Mouse (Mus musculus): Measurements from ENCODE around the gene Lamp5. TPM values are rescaled to one million over a fixed set of nuclear protein-coding genes. Genes with fewer than 3 reads are reported as not detected.

Gene Lamp5
- polyA plus RNA-seq, 1 experiment from 2014 or later = not detected

DNA sequence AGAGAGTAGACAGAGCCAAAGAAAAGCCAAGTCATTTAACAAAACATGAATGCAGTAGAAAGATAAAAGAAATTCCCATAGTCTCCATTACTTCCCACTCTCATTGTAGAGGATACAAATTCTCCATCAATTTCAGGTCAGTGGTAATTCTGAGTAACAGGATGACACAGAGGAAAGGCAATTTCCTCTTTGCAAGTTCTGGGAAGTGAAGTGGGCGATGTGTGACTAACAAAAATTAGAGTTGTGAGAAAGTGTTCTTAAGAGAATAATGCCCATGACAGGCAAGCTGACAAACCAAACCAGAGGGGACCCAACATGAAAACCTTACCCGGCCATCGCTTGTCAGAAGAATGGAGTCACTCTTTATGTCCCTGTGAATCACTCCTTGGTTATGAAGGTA, 45.1 kb downstream of the Lamp5 start:
- H3K27ac ChIP-seq (replicated peaks) = no peak overlapping the region
- no peaks in the 10 kb centered on the region for H3K4me1 ChIP-seq
- ATAC-seq (ENCODE audit: extremely low read depth, insufficient number of reproducible peaks, low FRiP score, low TSS enrichment) = no peak
- H3K9me3 ChIP-seq = no peaks in the 10 kb centered on the region
- no peak overlapping the region for H3K4me3 ChIP-seq
- no peak overlapping the region for H3K4me2 ChIP-seq
- WGBS = 79% methylated on average over 3 of the region's 3 CpGs
- no peaks in the 10 kb centered on the region for H3K27me3 ChIP-seq (replicated peaks)
- H3K9ac ChIP-seq = no peak overlapping the region
- H3K36me3 ChIP-seq = no peaks in the 10 kb centered on the region

GRCm38 (mm10) chr2:136107597-136107996, 55.6 kb downstream of the Lamp5 start:
- H3K4me2 ChIP-seq = no peak overlapping the region
- H3K27me3 ChIP-seq (replicated peaks) = no peaks in the 10 kb centered on the region
- no peak overlapping the region for H3K27ac ChIP-seq (replicated peaks)
- H3K36me3 ChIP-seq = no peaks in the 10 kb centered on the region
- no peaks in the 10 kb centered on the region for H3K4me1 ChIP-seq
- H3K9me3 ChIP-seq = no peaks in the 10 kb centered on the region
- no peak overlapping the region for H3K4me3 ChIP-seq
- ATAC-seq (ENCODE audit: extremely low read depth, insufficient number of reproducible peaks, low FRiP score, low TSS enrichment) = no peak
- no peak overlapping the region for H3K9ac ChIP-seq

DNA sequence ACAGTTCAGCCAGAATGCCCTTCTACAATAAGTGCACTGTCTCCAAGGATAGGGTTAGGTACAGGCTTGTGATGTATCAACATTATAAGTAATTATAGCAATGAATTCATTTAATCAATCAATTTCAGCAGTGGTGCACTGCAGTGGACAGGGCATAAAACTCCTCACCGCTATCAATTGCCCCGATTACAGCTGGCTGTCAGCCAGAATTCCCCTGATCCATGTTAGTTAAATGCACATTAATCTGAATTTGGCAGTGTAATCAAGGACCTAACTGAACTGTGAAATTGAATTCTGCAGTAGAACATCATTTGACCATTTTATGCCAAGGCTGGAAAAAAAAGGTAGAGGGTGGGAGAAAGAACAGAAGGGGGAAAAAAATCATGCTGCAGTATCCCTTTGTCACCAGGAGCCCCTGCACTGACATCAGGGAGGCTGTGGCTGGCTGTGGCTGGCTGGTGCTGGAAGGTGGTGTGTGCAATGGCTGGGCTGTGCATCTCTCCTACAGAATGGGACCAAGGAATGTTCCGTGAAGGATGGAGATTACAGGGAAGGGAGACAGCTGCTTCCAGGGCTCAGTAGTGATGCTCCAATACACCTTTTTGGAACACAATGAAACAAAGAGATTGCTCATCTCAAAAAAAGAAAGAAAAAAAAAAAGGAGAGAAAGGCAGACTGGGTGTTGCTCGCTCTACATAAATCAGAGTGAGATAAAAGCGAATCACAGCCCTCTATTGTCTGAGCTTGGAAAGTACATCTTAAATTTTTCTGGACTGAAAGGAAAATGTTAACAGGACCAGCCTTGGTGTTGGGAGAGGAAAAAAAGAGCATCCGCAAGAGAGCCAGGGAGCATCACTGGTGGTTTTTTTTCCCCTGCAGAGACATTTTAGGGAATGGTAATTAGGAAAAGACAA, 56.3 kb downstream of the Lamp5 start:
- no peaks in the 10 kb centered on the region for H3K36me3 ChIP-seq
- no peak overlapping the region for H3K4me3 ChIP-seq
- WGBS = 33% methylated on average over 6 of the region's 6 CpGs
- no peaks in the 10 kb centered on the region for H3K9me3 ChIP-seq
- no peak for ATAC-seq (ENCODE audit: extremely low read depth, insufficient number of reproducible peaks, low FRiP score, low TSS enrichment)
- H3K4me1 ChIP-seq = no peaks in the 10 kb centered on the region
- H3K27ac ChIP-seq (replicated peaks) = no peak overlapping the region
- H3K27me3 ChIP-seq (replicated peaks) = no peaks in the 10 kb centered on the region
- no peak overlapping the region for H3K9ac ChIP-seq
- no peak overlapping the region for H3K4me2 ChIP-seq

GRCm38 (mm10) chr2:136109038-136109363, 57.0 kb downstream of the Lamp5 start:
- Histone ChIP-seq H3K9me3 (no peaks in the 10 kb centered on the region), H3K4me3 (no peak overlapping the region), H3K36me3 (no peaks in the 10 kb centered on the region), H3K9ac (no peak overlapping the region), H3K4me2 (no peak overlapping the region), H3K27me3 (replicated peaks) (no peaks in the 10 kb centered on the region), H3K4me1 (no peaks in the 10 kb centered on the region), H3K27ac (replicated peaks) (no peak overlapping the region)
- WGBS = 18% methylated on average over 2 of the region's 2 CpGs
- ATAC-seq (ENCODE audit: extremely low read depth, insufficient number of reproducible peaks, low FRiP score, low TSS enrichment) = no peak

GRCm38 (mm10) chr2:136113374-136113773, 61.3 kb downstream of the Lamp5 start:
- no peaks in the 10 kb centered on the region for H3K9me3 ChIP-seq
- no peaks in the 10 kb centered on the region for H3K36me3 ChIP-seq
- no peak overlapping the region for H3K9ac ChIP-seq
- H3K27me3 ChIP-seq (replicated peaks) = no peaks in the 10 kb centered on the region
- H3K4me3 ChIP-seq = no peak overlapping the region
- H3K4me2 ChIP-seq = no peak overlapping the region
- no peaks in the 10 kb centered on the region for H3K4me1 ChIP-seq
- no peak overlapping the region for H3K27ac ChIP-seq (replicated peaks)
- WGBS = 69% methylated on average over 6 of the region's 6 CpGs
- ATAC-seq (ENCODE audit: extremely low read depth, insufficient number of reproducible peaks, low FRiP score, low TSS enrichment) = no peak

GRCm38 (mm10) chr2:136118006-136118405, 66.0 kb downstream of the Lamp5 start:
- no peak for ATAC-seq (ENCODE audit: extremely low read depth, insufficient number of reproducible peaks, low FRiP score, low TSS enrichment)
- Histone ChIP-seq H3K4me1 (no peaks in the 10 kb centered on the region), H3K9me3 (no peaks in the 10 kb centered on the region), H3K4me2 (no peak overlapping the region), H3K9ac (no peak overlapping the region), H3K27me3 (replicated peaks) (no peaks in the 10 kb centered on the region), H3K27ac (replicated peaks) (no peak overlapping the region), H3K36me3 (no peaks in the 10 kb centered on the region), H3K4me3 (no peak overlapping the region)
- WGBS = 89% methylated on average over 2 of the region's 2 CpGs

Data from heart, embryonic 13.5 days (tissue).